In genomic region chr2:25240723-25241437, GRCm38 (mm10) we compare ENCODE assay signal across 8 mouse cellular contexts. TPM values are rescaled to one million over a fixed set of nuclear protein-coding genes. Genes with fewer than 3 reads are reported as not detected.
DNase-seq lines count a peak whose midpoint lies in the region; ATAC-seq lines count a peak whose summit lies in the region.

No protein-coding gene starts in this region.

- H3K9me3 ChIP-seq in intestine, embryonic 16.5 days (ENCODE audit: control insufficient read depth, low read length), result no peaks in the 10 kb centered on the region
- no peaks in the 10 kb centered on the region for H3K9me3 ChIP-seq in limb, embryonic 11.5 days (ENCODE audit: control insufficient read depth, low read length)
- H3K9me3 ChIP-seq in midbrain, embryonic 10.5 days (replicated peaks), result no peaks in the 10 kb centered on the region

- peak overlapping the region; percentile 79 for H3K27ac ChIP-seq in intestine, embryonic 16.5 days (ENCODE audit: low read length)
- no peak overlapping the region for H3K27ac ChIP-seq in limb, embryonic 11.5 days (replicated peaks; ENCODE audit: low read depth, low read length)
- peak overlapping the region; percentile 78 for H3K27ac ChIP-seq in midbrain, embryonic 10.5 days (replicated peaks)

- no peaks in the 10 kb centered on the region; the same call in 1 of the 2 replicates for H3K27me3 ChIP-seq in intestine, embryonic 16.5 days (replicated peaks; ENCODE audit: control insufficient read depth, insufficient read depth, low read length)
- H3K27me3 ChIP-seq in limb, embryonic 11.5 days (ENCODE audit: control insufficient read depth, insufficient read depth, low read length), result peaks cover 29% of the 10 kb centered on the region
- peaks cover 38% of the 10 kb centered on the region for H3K27me3 ChIP-seq in midbrain, embryonic 10.5 days (ENCODE audit: low read depth, poor library complexity, severe bottlenecking)

- 0 out of 2 replicates have a peak, but pooled peaks cover 3% of the 10 kb centered on the region for H3K36me3 ChIP-seq in intestine, embryonic 16.5 days (ENCODE audit: control insufficient read depth, insufficient read depth, low read length)
- H3K36me3 ChIP-seq in limb, embryonic 11.5 days (ENCODE audit: control insufficient read depth, insufficient read depth, low read length), result peaks cover 3% of the 10 kb centered on the region; the same call in 1 of the 2 replicates
- H3K36me3 ChIP-seq in midbrain, embryonic 10.5 days, result peaks cover 19% of the 10 kb centered on the region

- peaks cover 46% of the 10 kb centered on the region for H3K4me1 ChIP-seq in intestine, embryonic 16.5 days (ENCODE audit: control insufficient read depth, insufficient read depth, low read length)
- peaks cover 11% of the 10 kb centered on the region; the same call in 1 of the 2 replicates for H3K4me1 ChIP-seq in limb, embryonic 11.5 days (ENCODE audit: control insufficient read depth, insufficient read depth, low read length)
- H3K4me1 ChIP-seq in midbrain, embryonic 10.5 days, result peaks cover 33% of the 10 kb centered on the region

- H3K4me3 ChIP-seq in intestine, embryonic 16.5 days (ENCODE audit: low read length), result peak overlapping the region; percentile 62
- peak overlapping the region; percentile 26 for H3K4me3 ChIP-seq in limb, embryonic 11.5 days (ENCODE audit: low read depth, low read length)
- H3K4me3 ChIP-seq in midbrain, embryonic 10.5 days, result peak overlapping the region; percentile 67

- peak; percentile 61 for DNase-seq in urinary bladder, postnatal 25 days (ENCODE audit: low spot score)
- no peak for DNase-seq in urinary bladder, postnatal 10 days (ENCODE audit: low spot score)
- DNase-seq in embryo, embryonic 11 days, result peak; percentile 89
- DNase-seq in limb, embryonic 11.5 days (ENCODE audit: low spot score), result peak; percentile 79
- DNase-seq in midbrain, embryonic 10.5 days (ENCODE audit: low spot score), result peak; percentile 77
- peak; percentile 71 for DNase-seq in right cerebral cortex, postnatal 4 days

- ATAC-seq in granulocyte monocyte progenitor cell, adult 5-6 weeks (replicated peaks; ENCODE audit: poor library complexity, severe bottlenecking), result peak; percentile 82
- peak; percentile 71 for ATAC-seq in intestine, embryonic 16.5 days
- ATAC-seq in limb, embryonic 11.5 days (ENCODE audit: insufficient number of reproducible peaks, low FRiP score, low TSS enrichment, low read depth), result peak; percentile 79

- H3K4me2 ChIP-seq in intestine, embryonic 16.5 days (ENCODE audit: low read depth, low read length), result peak overlapping the region; percentile 97
- peak overlapping the region; percentile 96 for H3K4me2 ChIP-seq in limb, embryonic 11.5 days (ENCODE audit: low read depth, severe bottlenecking)

- WGBS in intestine, embryonic 16.5 days, result 1% methylated on average over 29 of the region's 29 CpGs
- WGBS in limb, embryonic 11.5 days, result under 1% methylated on average over 29 of the region's 29 CpGs
- WGBS in midbrain, embryonic 10.5 days, result 1% methylated on average over 29 of the region's 29 CpGs

- H3K9ac ChIP-seq in intestine, embryonic 16.5 days (ENCODE audit: low read depth, low read length), result peak overlapping the region; percentile 59
- peak overlapping the region; percentile 23 for H3K9ac ChIP-seq in limb, embryonic 11.5 days (ENCODE audit: low read length)

RNA-seq across cellular contexts. Expression of gene Rnf208, which starts 1.2 kb away (rescaled TPM):
- 0.58 TPM in 1 of 2 replicates, not detected in the other for total RNA-seq in granulocyte monocyte progenitor cell, adult 5-6 weeks (2014; fragmentation: Nextera tagmentation)
- not detected in 2 replicates for total RNA-seq in granulocyte monocyte progenitor cell, adult 5-6 weeks (2017)
- 25.6 and 36.4 TPM in 2 replicates for polyA plus RNA-seq in intestine, embryonic 16.5 days (2015; fragmentation: Nextera tagmentation; extraction: Ambion mirVana)
- polyA plus RNA-seq in limb, embryonic 11.5 days (2014; fragmentation: Nextera tagmentation; extraction: Ambion mirVana), result 6.5 and 8.8 TPM in 2 replicates
- polyA plus RNA-seq in midbrain, embryonic 10.5 days (2016; fragmentation: Nextera tagmentation; extraction: Ambion mirVana), result 28.3 and 32.0 TPM in 2 replicates

RNA-seq across cellular contexts. Expression of gene Cysrt1, which starts 1.4 kb away (rescaled TPM):
- not detected in 2 replicates for total RNA-seq in granulocyte monocyte progenitor cell, adult 5-6 weeks (2014; fragmentation: Nextera tagmentation)
- not detected in 2 replicates for total RNA-seq in granulocyte monocyte progenitor cell, adult 5-6 weeks (2017)
- polyA plus RNA-seq in intestine, embryonic 16.5 days (2015; fragmentation: Nextera tagmentation; extraction: Ambion mirVana), result 3.3 and 6.4 TPM in 2 replicates
- not detected in 2 replicates for polyA plus RNA-seq in limb, embryonic 11.5 days (2014; fragmentation: Nextera tagmentation; extraction: Ambion mirVana)
- 0.21 and 0.22 TPM in 2 replicates for polyA plus RNA-seq in midbrain, embryonic 10.5 days (2016; fragmentation: Nextera tagmentation; extraction: Ambion mirVana)

RNA-seq across cellular contexts. Expression of gene Rnf224, which starts 4.3 kb away (rescaled TPM):
- total RNA-seq in granulocyte monocyte progenitor cell, adult 5-6 weeks (2014; fragmentation: Nextera tagmentation), result not detected in 2 replicates
- not detected in 2 replicates for total RNA-seq in granulocyte monocyte progenitor cell, adult 5-6 weeks (2017)
- 0.37 and 0.54 TPM in 2 replicates for polyA plus RNA-seq in intestine, embryonic 16.5 days (2015; fragmentation: Nextera tagmentation; extraction: Ambion mirVana)
- polyA plus RNA-seq in limb, embryonic 11.5 days (2014; fragmentation: Nextera tagmentation; extraction: Ambion mirVana), result not detected in 2 replicates
- polyA plus RNA-seq in midbrain, embryonic 10.5 days (2016; fragmentation: Nextera tagmentation; extraction: Ambion mirVana), result not detected in 2 replicates

RNA-seq across cellular contexts. Expression of gene AL732309.1, which starts 5.8 kb away (rescaled TPM):
- 5.2 and 16.1 TPM in 2 replicates for total RNA-seq in granulocyte monocyte progenitor cell, adult 5-6 weeks (2014; fragmentation: Nextera tagmentation)
- 5.6 and 7.4 TPM in 2 replicates for total RNA-seq in granulocyte monocyte progenitor cell, adult 5-6 weeks (2017)
- polyA plus RNA-seq in intestine, embryonic 16.5 days (2015; fragmentation: Nextera tagmentation; extraction: Ambion mirVana), result 7.3 and 9.3 TPM in 2 replicates
- polyA plus RNA-seq in limb, embryonic 11.5 days (2014; fragmentation: Nextera tagmentation; extraction: Ambion mirVana), result 4.0 and 6.6 TPM in 2 replicates
- polyA plus RNA-seq in midbrain, embryonic 10.5 days (2016; fragmentation: Nextera tagmentation; extraction: Ambion mirVana), result 7.2 and 8.6 TPM in 2 replicates

RNA-seq across cellular contexts. Expression of gene Slc34a3, which starts 6.7 kb away (rescaled TPM):
- total RNA-seq in granulocyte monocyte progenitor cell, adult 5-6 weeks (2014; fragmentation: Nextera tagmentation), result not detected in 2 replicates
- total RNA-seq in granulocyte monocyte progenitor cell, adult 5-6 weeks (2017), result not detected in 2 replicates
- polyA plus RNA-seq in intestine, embryonic 16.5 days (2015; fragmentation: Nextera tagmentation; extraction: Ambion mirVana), result 11.3 and 17.7 TPM in 2 replicates
- not detected in 2 replicates for polyA plus RNA-seq in limb, embryonic 11.5 days (2014; fragmentation: Nextera tagmentation; extraction: Ambion mirVana)
- not detected in 2 replicates for polyA plus RNA-seq in midbrain, embryonic 10.5 days (2016; fragmentation: Nextera tagmentation; extraction: Ambion mirVana)
